Mouse (Mus musculus) embryo, embryonic 11.5 days (tissue): ENCODE measurements around the gene Dzip3.

Experiments used
- DNase-seq: peaks from one replicate; pipeline ENCODE4 v3.0.0-alpha.2; 2012; ENCODE audit warnings: low read depth, low spot score

Gene Dzip3

GRCm38 (mm10) chr16:48993559-48994342, at the start of gene Dzip3, which contains the start of gene Cip2a:
TSS of gene Dzip3 (minus strand) at chr16:48994165.
TSS of gene Cip2a (plus strand) at chr16:48994185.
- DNase-seq = peak; percentile 90

- no peak for DNase-seq
These were observed 46.7 kb upstream of the Dzip3 start for GRCm38 (mm10) chr16:49040554-49041221.

- no peak for DNase-seq
These were observed 43.8 kb upstream of the Dzip3 start for GRCm38 (mm10) chr16:49037771-49038170.

GRCm38 (mm10) chr16:49035852-49036251, 41.9 kb upstream of the Dzip3 start:
- DNase-seq = no peak

GRCm38 (mm10) chr16:49016620-49017332, 22.8 kb upstream of the Dzip3 start:
- DNase-seq = no peak

- no peak for DNase-seq
These were observed 10.2 kb upstream of the Dzip3 start for GRCm38 (mm10) chr16:49004151-49004550.

- DNase-seq = no peak
These were observed 353 bp upstream of the Dzip3 start for GRCm38 (mm10) chr16:48994343-48994693.

- DNase-seq = no peak
These were observed 770 bp downstream of the Dzip3 start for GRCm38 (mm10) chr16:48993231-48993558.

GRCm38 (mm10) chr16:48992437-48993230, 1.3 kb downstream of the Dzip3 start:
- no peak for DNase-seq

GRCm38 (mm10) chr16:48989700-48990099, 4.3 kb downstream of the Dzip3 start:
- DNase-seq = no peak

- no peak for DNase-seq
These were observed 8.8 kb downstream of the Dzip3 start for GRCm38 (mm10) chr16:48985034-48985627.

GRCm38 (mm10) chr16:48979965-48980364, 14.0 kb downstream of the Dzip3 start:
- DNase-seq = no peak

GRCm38 (mm10) chr16:48973548-48973947, 20.4 kb downstream of the Dzip3 start:
- no peak for DNase-seq

- DNase-seq = no peak
These were observed 21.0 kb downstream of the Dzip3 start for GRCm38 (mm10) chr16:48972996-48973395.

GRCm38 (mm10) chr16:48941805-48942204, 52.2 kb downstream of the Dzip3 start:
- DNase-seq = no peak

- no peak for DNase-seq
These were observed 70.2 kb downstream of the Dzip3 start for GRCm38 (mm10) chr16:48923724-48924123.

- DNase-seq = no peak
These were observed 80.8 kb downstream of the Dzip3 start for GRCm38 (mm10) chr16:48913206-48913605.

GRCm38 (mm10) chr16:48911184-48911583, 82.8 kb downstream of the Dzip3 start:
- no peak for DNase-seq

GRCm38 (mm10) chr16:48899868-48900267, 94.1 kb downstream of the Dzip3 start:
- DNase-seq = no peak

- no peak for DNase-seq
These were observed 103.2 kb downstream of the Dzip3 start for GRCm38 (mm10) chr16:48890733-48891132.
